Mouse (Mus musculus) hindbrain, postnatal 0 days (tissue): ENCODE results near the gene Ahsa1. TPM values are rescaled to one million over a fixed set of nuclear protein-coding genes. Genes with fewer than 3 reads are reported as not detected.

Experiments used
- ATAC-seq: fragments of 200-750 bp; cut with Nextera tagmentation; 2 replicates; pipeline ENCODE4 v1.8.0; 2017; ENCODE audit warnings: mild to moderate bottlenecking, moderate TSS enrichment, moderate library complexity
- DNase-seq: peaks from one replicate; pipeline ENCODE4 v3.0.0-alpha.2; 2015; ENCODE audit warnings: low spot score
- H3K27ac ChIP-seq: fragments of 300-500 bp; sonication (generic); 2 replicates; pipeline ENCODE4 v1.5.1; 2014; ENCODE audit warnings: mild to moderate bottlenecking
- H3K27me3 ChIP-seq: fragments of 300-500 bp; sonication (generic); 2 replicates; pipeline ENCODE4 v1.6.1; 2014; ENCODE audit warnings: low read length, mixed read lengths; ENCODE audit not compliant: insufficient read depth
- H3K36me3 ChIP-seq: fragments of 300-500 bp; sonication (generic); 2 replicates; pipeline ENCODE4 v1.6.1; 2014; ENCODE audit warnings: low read length, mixed read lengths; ENCODE audit not compliant: insufficient read depth
- H3K4me1 ChIP-seq: fragments of 300-500 bp; sonication (generic); 2 replicates; pipeline ENCODE4 v1.6.1; 2014; ENCODE audit warnings: antibody characterized with exemption, low read length, mixed read lengths; ENCODE audit not compliant: insufficient read depth
- H3K4me2 ChIP-seq: fragments of 300-500 bp; sonication (generic); 2 replicates; pipeline ENCODE4 v1.6.1; 2014; ENCODE audit warnings: low read depth, mild to moderate bottlenecking, low read length, moderate library complexity, mixed read lengths
- H3K4me3 ChIP-seq: fragments of 300-500 bp; sonication (generic); 2 replicates; pipeline ENCODE4 v1.5.1; 2014; ENCODE audit warnings: low read length
- H3K9ac ChIP-seq: fragments of 300-500 bp; sonication (generic); replicated peaks from 2 replicates; pipeline ENCODE4 v1.6.1; 2014; ENCODE audit warnings: mild to moderate bottlenecking, low read length, moderate library complexity, mixed read lengths
- H3K9me3 ChIP-seq: fragments of 300-500 bp; sonication (generic); 2 replicates; pipeline ENCODE4 v1.6.1; 2016; ENCODE audit warnings: low read length, mixed read lengths
- CTCF ChIP-seq: IDR thresholded peaks from 2 replicates; pipeline ENCODE4 v1.5.1; 2016; ENCODE audit warnings: antibody characterized with exemption, control low read depth, low read depth
- WGBS: fragments of 180-500 bp; shearing (Covaris S2); extraction: QIAGEN DNeasy Blood & Tissue Kit; methylation state at CpG from one replicate; pipeline ENCODE4 v1.1.7; 2014; 5-methylcytosine and 5-hydroxymethylcytosine counted together
- microRNA-seq, 2 experiments: library from miRNA; unstranded; fragments of <30 nt; microRNA quantifications; one replicate each; pipeline ENCODE4; 2016
- polyA plus RNA-seq: library from polyadenylated mRNA; unstranded; fragments of >200 nt; fragmentation: Nextera tagmentation; extraction: Ambion mirVana; gene quantifications from 2 replicates; pipeline ENCODE4 v1.2.1, GENCODE M21; 2015
- total RNA-seq: library from RNA; depleted of rRNA; stranded (reverse); fragments of >200 nt; gene quantifications from 2 replicates; pipeline ENCODE4 v1.2.3, GENCODE M21; 2014; rRNA removed

Ahsa1 gene
- total and polyA plus RNA-seq, 2 experiments from 2014 or later = 102 to 177 TPM

DNA sequence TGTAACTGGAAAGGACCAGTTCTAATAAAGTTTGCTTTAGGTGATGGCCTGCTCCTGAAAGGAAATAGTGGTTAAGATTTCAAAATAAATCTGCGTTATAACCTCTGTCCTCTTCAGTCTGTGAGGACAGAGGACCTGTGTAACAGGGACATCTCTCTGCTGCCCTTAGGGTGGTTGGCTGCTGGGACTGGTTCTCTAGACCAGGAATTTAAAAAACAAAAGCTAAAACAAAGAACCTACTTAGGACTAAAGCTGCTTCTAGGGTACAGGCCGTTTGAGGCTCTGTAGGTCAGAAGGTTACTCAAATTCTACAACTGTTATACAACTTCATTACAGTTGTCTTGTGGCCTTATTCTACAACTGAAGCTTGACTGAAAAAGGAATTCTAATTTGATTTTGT lies 46.8 kb downstream of the Ahsa1 start:
- DNase-seq (no peak), ATAC-seq (no peak)
- TF ChIP-seq CTCF = no peak
- Histone ChIP-seq H3K9me3 (no peaks in the 10 kb centered on the region), H3K9ac (no peak overlapping the region), H3K36me3 (peaks cover 17% of the 10 kb centered on the region; the same call in 1 of the 2 replicates), H3K4me2 (no peak overlapping the region), H3K27me3 (no peaks in the 10 kb centered on the region), H3K4me1 (no peaks in the 10 kb centered on the region), H3K27ac (no peak overlapping the region), H3K4me3 (no peak overlapping the region)
- 59% methylated on average over 2 of the region's 2 CpGs for WGBS

DNA sequence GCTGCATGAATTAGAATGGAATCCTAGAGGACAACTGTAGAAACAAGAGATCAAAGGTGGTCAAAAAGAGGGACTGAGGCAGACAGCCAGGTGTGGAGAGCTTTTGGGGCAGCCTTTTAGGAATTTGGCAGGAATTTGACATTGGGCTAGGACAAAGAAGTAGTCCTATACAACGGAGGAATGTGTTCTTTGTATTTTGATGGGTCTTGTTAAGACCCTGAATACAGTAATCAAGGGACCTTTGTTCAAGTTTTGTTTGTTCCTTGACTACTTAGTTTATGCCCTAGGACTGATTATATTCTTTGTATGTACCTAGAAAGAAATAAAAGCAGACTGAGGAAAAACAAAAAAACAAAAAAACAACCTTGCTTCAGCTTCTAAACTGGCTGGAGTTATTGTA lies 51.7 kb downstream of the Ahsa1 start:
- Histone ChIP-seq H3K27ac (no peak overlapping the region), H3K27me3 (no peaks in the 10 kb centered on the region), H3K9me3 (no peaks in the 10 kb centered on the region), H3K36me3 (0 out of 2 replicates have a peak, but pooled peaks cover 2% of the 10 kb centered on the region), H3K4me3 (no peak overlapping the region), H3K4me2 (no peak overlapping the region), H3K4me1 (no peaks in the 10 kb centered on the region), H3K9ac (no peak overlapping the region)
- no peak for TF ChIP-seq CTCF
- no peak for DNase-seq
- no peak for ATAC-seq
- WGBS = 63% methylated on average over 1 of the region's 1 CpGs

DNA sequence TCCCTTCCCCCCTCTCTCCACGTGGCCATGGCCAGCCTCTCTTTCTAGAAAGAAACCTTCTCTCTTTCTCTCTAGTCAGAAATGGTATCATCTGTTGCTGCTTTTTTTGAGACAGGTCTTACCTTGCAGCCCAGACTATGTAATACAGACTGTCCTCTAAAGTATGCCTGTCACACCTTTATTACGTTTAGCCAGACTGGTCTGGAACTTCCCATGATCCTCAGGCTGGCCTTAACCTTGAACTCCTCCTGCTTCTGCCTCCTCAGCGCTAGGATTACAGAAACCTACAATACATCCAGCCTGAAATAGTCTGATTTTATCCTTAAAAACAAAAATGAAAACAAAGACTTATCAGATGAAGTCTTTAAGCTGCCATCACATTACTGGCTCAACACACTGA lies 53.0 kb downstream of the Ahsa1 start:
- H3K27me3 ChIP-seq = no peaks in the 10 kb centered on the region
- H3K4me2 ChIP-seq = no peak overlapping the region
- H3K27ac ChIP-seq = no peak overlapping the region
- no peak for DNase-seq
- no peaks in the 10 kb centered on the region; the same call in 1 of the 2 replicates for H3K36me3 ChIP-seq
- WGBS = 92% methylated on average over 3 of the region's 3 CpGs
- TF ChIP-seq CTCF = no peak
- H3K9me3 ChIP-seq = no peaks in the 10 kb centered on the region
- no peak overlapping the region for H3K4me3 ChIP-seq
- no peak for ATAC-seq
- H3K9ac ChIP-seq = no peak overlapping the region
- no peaks in the 10 kb centered on the region for H3K4me1 ChIP-seq

Small RNA genes lying within 50 kb of the gene (microRNA-seq; reads per million reads assigned to microRNA genes)
- 0 reads per million in 2 experiments for gene Gm47293

Other genes with a start within 250 kb of the Ahsa1 start
- gene Tmem63c, start 245.1 kb upstream of the Ahsa1 start, total RNA-seq = 23.3 and 25.7 TPM in 2 replicates
- 7.9 and 8.6 TPM in 2 replicates for gene Tmem63c, start 245.1 kb upstream of the Ahsa1 start, polyA plus RNA-seq
- 9.3 and 11.8 TPM in 2 replicates for gene Ngb, start 163.9 kb upstream of the Ahsa1 start, total RNA-seq
- 9.1 and 9.4 TPM in 2 replicates for gene Ngb, start 163.9 kb upstream of the Ahsa1 start, polyA plus RNA-seq
- gene Gstz1, start 119.3 kb upstream of the Ahsa1 start, total RNA-seq = 56.3 and 61.1 TPM in 2 replicates
- 45.6 and 45.8 TPM in 2 replicates for gene Gstz1, start 119.3 kb upstream of the Ahsa1 start, polyA plus RNA-seq
- gene Pomt2, start 118.5 kb upstream of the Ahsa1 start, total RNA-seq = 31.0 and 40.7 TPM in 2 replicates
- 12.0 and 12.4 TPM in 2 replicates for gene Pomt2, start 118.5 kb upstream of the Ahsa1 start, polyA plus RNA-seq
- gene Samd15, start 66.8 kb upstream of the Ahsa1 start, total RNA-seq = 0.10 and 0.83 TPM in 2 replicates
- 2.3 TPM in 2 replicates for gene Samd15, start 66.8 kb upstream of the Ahsa1 start, polyA plus RNA-seq
- gene Tmed8, start 66.0 kb upstream of the Ahsa1 start, total RNA-seq = 13.7 and 14.0 TPM in 2 replicates
- 3.4 and 3.9 TPM in 2 replicates for gene Tmed8, start 66.0 kb upstream of the Ahsa1 start, polyA plus RNA-seq
- gene Noxred1, start 27.7 kb upstream of the Ahsa1 start, total RNA-seq = 0.84 TPM in 1 of 2 replicates, not detected in the other
- gene Noxred1, start 27.7 kb upstream of the Ahsa1 start, polyA plus RNA-seq = 0.48 TPM in 2 replicates
- gene Vipas39, start 223 bp upstream of the Ahsa1 start, total RNA-seq = 51.6 and 61.3 TPM in 2 replicates
- gene Vipas39, start 223 bp upstream of the Ahsa1 start, polyA plus RNA-seq = 49.8 and 50.5 TPM in 2 replicates
- gene Ism2, start 33.2 kb downstream of the Ahsa1 start, total RNA-seq = 2.1 and 6.1 TPM in 2 replicates
- gene Ism2, start 33.2 kb downstream of the Ahsa1 start, polyA plus RNA-seq = 1.5 and 1.9 TPM in 2 replicates
- gene Sptlc2, start 121.9 kb downstream of the Ahsa1 start, total RNA-seq = 32.8 and 38.0 TPM in 2 replicates
- gene Sptlc2, start 121.9 kb downstream of the Ahsa1 start, polyA plus RNA-seq = 86.9 and 88.7 TPM in 2 replicates
- 84.2 and 159 TPM in 2 replicates for gene Slirp, start 177.4 kb downstream of the Ahsa1 start, total RNA-seq
- 215 and 224 TPM in 2 replicates for gene Slirp, start 177.4 kb downstream of the Ahsa1 start, polyA plus RNA-seq
- 23.0 and 25.8 TPM in 2 replicates for gene Alkbh1, start 177.5 kb downstream of the Ahsa1 start, total RNA-seq
- 41.3 and 41.9 TPM in 2 replicates for gene Alkbh1, start 177.5 kb downstream of the Ahsa1 start, polyA plus RNA-seq
- 25.5 and 35.8 TPM in 2 replicates for gene Snw1, start 205.8 kb downstream of the Ahsa1 start, total RNA-seq
- 88.7 and 91.1 TPM in 2 replicates for gene Snw1, start 205.8 kb downstream of the Ahsa1 start, polyA plus RNA-seq
- gene Gm5788, start 228.2 kb downstream of the Ahsa1 start, total RNA-seq = not detected in 2 replicates
- gene Gm5788, start 228.2 kb downstream of the Ahsa1 start, polyA plus RNA-seq = not detected in 2 replicates
- not detected in 2 replicates for gene Gm8300, start 247.8 kb downstream of the Ahsa1 start, total RNA-seq
- not detected in 2 replicates for gene Gm8300, start 247.8 kb downstream of the Ahsa1 start, polyA plus RNA-seq